Mouse (Mus musculus): ENCODE measurements at regions not wholly inside any gene's neighbourhood (a gene's known extent, or its start where the extent isn't known, plus 50 kb on each side); places are given as distances from the start of the nearest gene placed in this dataset.

DNA sequence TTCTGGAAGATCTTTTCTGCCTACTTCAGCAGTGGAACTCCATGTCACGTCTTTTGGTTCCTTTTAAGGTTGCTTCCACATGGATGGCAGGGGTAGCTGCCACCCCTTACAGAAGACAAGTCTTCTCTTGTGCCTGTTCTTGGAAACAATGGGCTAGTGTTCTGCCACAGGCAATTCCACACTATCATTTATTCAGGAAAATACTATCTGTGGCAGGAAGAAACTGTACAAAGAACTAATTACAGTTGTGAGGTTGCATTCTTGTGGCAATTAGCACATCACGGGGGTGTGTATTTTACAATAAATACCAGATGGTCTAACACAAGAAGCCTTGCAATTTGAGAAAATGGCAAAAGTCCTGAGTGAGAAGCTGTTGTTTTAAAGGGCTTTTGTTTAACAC, 489.8 kb downstream of the Ccdc50 start:
- H3K4me1 ChIP-seq = no peaks in the 10 kb centered on the region
- ATAC-seq (ENCODE audit: insufficient read depth, low FRiP score, low read depth) = no peak
- H3K36me3 ChIP-seq = no peaks in the 10 kb centered on the region
- no peak overlapping the region for H3K9ac ChIP-seq
- H3K9me3 ChIP-seq = no peaks in the 10 kb centered on the region
- WGBS = 51% methylated on average over 2 of the region's 2 CpGs
- no peak overlapping the region for H3K4me3 ChIP-seq (replicated peaks)
- H3K27me3 ChIP-seq (replicated peaks) = no peaks in the 10 kb centered on the region
- no peak overlapping the region for H3K4me2 ChIP-seq
- no peak overlapping the region for H3K27ac ChIP-seq

DNA sequence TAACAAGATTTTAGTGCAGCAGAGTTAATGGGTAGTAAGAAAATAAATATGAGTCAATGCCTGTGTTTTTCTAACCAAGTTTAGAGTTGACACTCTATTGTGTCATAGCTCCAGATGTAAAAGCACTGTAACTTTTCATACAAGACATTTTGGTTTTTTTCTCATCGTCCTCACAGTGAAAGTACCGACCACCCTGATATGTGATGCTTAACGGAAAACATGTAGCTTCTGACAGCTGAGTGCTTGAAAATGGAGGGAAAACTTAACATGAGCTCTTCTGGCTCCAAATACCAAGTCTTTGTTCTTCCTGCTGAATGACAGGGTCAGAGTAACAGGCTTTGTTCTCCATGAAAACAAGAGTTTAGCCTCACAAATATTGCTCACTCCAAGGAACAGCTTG, 490.3 kb downstream of the Ccdc50 start:
- Histone ChIP-seq H3K9ac (no peak overlapping the region), H3K4me1 (no peaks in the 10 kb centered on the region), H3K4me2 (no peak overlapping the region), H3K27me3 (replicated peaks) (no peaks in the 10 kb centered on the region), H3K4me3 (replicated peaks) (no peak overlapping the region), H3K36me3 (no peaks in the 10 kb centered on the region), H3K9me3 (no peaks in the 10 kb centered on the region), H3K27ac (no peak overlapping the region)
- 40% methylated on average over 3 of the region's 3 CpGs for WGBS
- no peak for ATAC-seq (ENCODE audit: insufficient read depth, low FRiP score, low read depth)

GRCm38 (mm10) chr16:27884363-27884762, 495.7 kb downstream of the Ccdc50 start:
- Histone ChIP-seq H3K27me3 (replicated peaks) (no peaks in the 10 kb centered on the region), H3K4me1 (no peaks in the 10 kb centered on the region), H3K27ac (no peak overlapping the region), H3K9ac (no peak overlapping the region), H3K36me3 (no peaks in the 10 kb centered on the region), H3K4me2 (no peak overlapping the region), H3K4me3 (replicated peaks) (no peak overlapping the region), H3K9me3 (no peaks in the 10 kb centered on the region)
- ATAC-seq (ENCODE audit: insufficient read depth, low FRiP score, low read depth) = no peak
- 42% methylated on average over 2 of the region's 2 CpGs for WGBS

DNA sequence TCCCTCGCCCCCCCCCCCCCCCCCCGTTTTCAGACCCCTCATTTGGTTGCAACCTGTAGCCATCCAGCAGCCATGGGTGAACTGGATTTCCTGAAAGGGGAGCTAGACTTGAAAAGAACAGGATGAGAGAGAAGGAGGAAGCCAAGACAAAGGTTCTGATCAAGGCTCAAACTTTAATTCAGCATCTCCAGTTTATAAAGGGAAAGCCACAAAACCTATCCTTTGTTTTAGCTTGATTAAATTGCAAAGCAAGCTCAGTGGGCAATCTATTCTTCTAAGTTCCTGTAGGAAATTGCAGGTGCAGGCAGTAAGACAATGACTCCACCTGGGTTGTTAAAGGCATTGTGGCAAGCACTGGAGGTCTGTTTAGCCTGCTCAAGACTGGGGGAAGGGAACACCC, 517.4 kb downstream of the Ccdc50 start:
- Histone ChIP-seq H3K4me3 (replicated peaks) (no peak overlapping the region), H3K9me3 (no peaks in the 10 kb centered on the region), H3K27ac (no peak overlapping the region), H3K4me2 (no peak overlapping the region), H3K9ac (no peak overlapping the region), H3K36me3 (no peaks in the 10 kb centered on the region), H3K27me3 (replicated peaks) (no peaks in the 10 kb centered on the region), H3K4me1 (no peaks in the 10 kb centered on the region)
- ATAC-seq (ENCODE audit: insufficient read depth, low FRiP score, low read depth) = no peak
- WGBS = no CpG with 5 or more reads among the region's 2 CpGs

- Histone ChIP-seq H3K36me3 (no peaks in the 10 kb centered on the region), H3K4me2 (no peak overlapping the region), H3K4me3 (replicated peaks) (no peak overlapping the region), H3K27ac (no peak overlapping the region), H3K9me3 (no peaks in the 10 kb centered on the region), H3K9ac (no peak overlapping the region), H3K4me1 (no peaks in the 10 kb centered on the region), H3K27me3 (replicated peaks) (no peaks in the 10 kb centered on the region)
- no peak for ATAC-seq (ENCODE audit: insufficient read depth, low FRiP score, low read depth)
- 91% methylated on average over 1 of the region's 1 CpGs for WGBS
These were observed 526.8 kb downstream of the Ccdc50 start for GRCm38 (mm10) chr16:27915422-27915821.

GRCm38 (mm10) chr16:27925528-27926360, 537.1 kb downstream of the Ccdc50 start:
- no peak overlapping the region for H3K27ac ChIP-seq
- no peaks in the 10 kb centered on the region for H3K4me1 ChIP-seq
- ATAC-seq (ENCODE audit: insufficient read depth, low FRiP score, low read depth) = no peak
- H3K4me2 ChIP-seq = no peak overlapping the region
- no peak overlapping the region for H3K4me3 ChIP-seq (replicated peaks)
- no peaks in the 10 kb centered on the region for H3K36me3 ChIP-seq
- no peaks in the 10 kb centered on the region for H3K27me3 ChIP-seq (replicated peaks)
- H3K9me3 ChIP-seq = no peaks in the 10 kb centered on the region
- no peak overlapping the region for H3K9ac ChIP-seq
- WGBS = 28% methylated on average over 7 of the region's 7 CpGs

DNA sequence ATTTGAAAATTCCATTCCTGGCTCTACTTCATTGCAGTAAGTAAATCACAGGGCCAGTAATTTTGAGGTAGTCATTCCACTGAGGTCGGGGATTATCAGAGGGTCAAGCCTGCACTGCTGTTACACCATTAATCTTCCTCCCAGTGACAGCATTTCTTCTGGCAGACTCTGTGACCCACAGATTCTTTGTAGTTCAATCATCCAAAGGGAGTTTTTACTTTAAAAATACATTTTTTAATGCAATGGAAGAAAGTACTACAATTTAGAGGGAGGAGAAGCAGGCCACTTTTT, 537.6 kb downstream of the Ccdc50 start:
- no peak overlapping the region for H3K9ac ChIP-seq

GRCm38 (mm10) chr16:27949291-27949690, 560.6 kb downstream of the Ccdc50 start:
- Histone ChIP-seq H3K9ac (no peak overlapping the region), H3K27me3 (replicated peaks) (no peaks in the 10 kb centered on the region), H3K27ac (no peak overlapping the region), H3K4me3 (replicated peaks) (no peak overlapping the region), H3K4me2 (no peak overlapping the region), H3K36me3 (no peaks in the 10 kb centered on the region), H3K9me3 (no peaks in the 10 kb centered on the region), H3K4me1 (no peaks in the 10 kb centered on the region)
- no peak for ATAC-seq (ENCODE audit: insufficient read depth, low FRiP score, low read depth)
- 41% methylated on average over 3 of the region's 3 CpGs for WGBS

More for the DNA sequence above, 537.6 kb downstream of the Ccdc50 start:
- ATAC-seq (ENCODE audit: insufficient read depth, low FRiP score, low read depth) = no peak
- H3K27ac ChIP-seq = no peak overlapping the region
- H3K9me3 ChIP-seq = no peaks in the 10 kb centered on the region
- no peak overlapping the region for H3K4me3 ChIP-seq (replicated peaks)
- H3K36me3 ChIP-seq = no peaks in the 10 kb centered on the region
- H3K4me1 ChIP-seq = no peaks in the 10 kb centered on the region
- H3K4me2 ChIP-seq = no peak overlapping the region
- WGBS = 5% methylated on average over 1 of the region's 1 CpGs
- no peaks in the 10 kb centered on the region for H3K27me3 ChIP-seq (replicated peaks)

GRCm38 (mm10) chr16:27949811-27950210, 561.1 kb downstream of the Ccdc50 start:
- Histone ChIP-seq H3K36me3 (no peaks in the 10 kb centered on the region), H3K27ac (no peak overlapping the region), H3K9ac (no peak overlapping the region), H3K9me3 (no peaks in the 10 kb centered on the region), H3K4me2 (no peak overlapping the region), H3K4me1 (no peaks in the 10 kb centered on the region), H3K4me3 (replicated peaks) (no peak overlapping the region), H3K27me3 (replicated peaks) (no peaks in the 10 kb centered on the region)
- 27% methylated on average over 3 of the region's 3 CpGs for WGBS
- ATAC-seq (ENCODE audit: insufficient read depth, low FRiP score, low read depth) = no peak

- Histone ChIP-seq H3K4me1 (no peaks in the 10 kb centered on the region), H3K4me3 (replicated peaks) (no peak overlapping the region), H3K4me2 (no peak overlapping the region), H3K9ac (no peak overlapping the region), H3K36me3 (no peaks in the 10 kb centered on the region), H3K9me3 (no peaks in the 10 kb centered on the region), H3K27me3 (replicated peaks) (no peaks in the 10 kb centered on the region), H3K27ac (no peak overlapping the region)
- 80% methylated on average over 2 of the region's 2 CpGs for WGBS
- ATAC-seq (ENCODE audit: insufficient read depth, low FRiP score, low read depth) = no peak
These were observed 574.1 kb downstream of the Ccdc50 start for GRCm38 (mm10) chr16:27962811-27963210.

- Histone ChIP-seq H3K4me2 (no peak overlapping the region), H3K9ac (no peak overlapping the region), H3K4me1 (no peaks in the 10 kb centered on the region), H3K27me3 (replicated peaks) (no peaks in the 10 kb centered on the region), H3K9me3 (no peaks in the 10 kb centered on the region), H3K4me3 (replicated peaks) (no peak overlapping the region), H3K36me3 (no peaks in the 10 kb centered on the region), H3K27ac (no peak overlapping the region)
- ATAC-seq (ENCODE audit: insufficient read depth, low FRiP score, low read depth) = no peak
- WGBS = 79% methylated on average over 4 of the region's 4 CpGs
These were observed 590.2 kb downstream of the Ccdc50 start for GRCm38 (mm10) chr16:27978730-27979440.

- H3K27me3 ChIP-seq (replicated peaks) = no peaks in the 10 kb centered on the region
- H3K4me1 ChIP-seq = no peaks in the 10 kb centered on the region
- no peak for ATAC-seq (ENCODE audit: insufficient read depth, low FRiP score, low read depth)
- no peaks in the 10 kb centered on the region for H3K9me3 ChIP-seq
- H3K4me3 ChIP-seq (replicated peaks) = no peak overlapping the region
- 60% methylated on average over 6 of the region's 6 CpGs for WGBS
- H3K27ac ChIP-seq = no peak overlapping the region
- H3K36me3 ChIP-seq = no peaks in the 10 kb centered on the region
- no peak overlapping the region for H3K4me2 ChIP-seq
- no peak overlapping the region for H3K9ac ChIP-seq
These were observed 626.7 kb downstream of the Ccdc50 start for GRCm38 (mm10) chr16:28015276-28015897.
